Mouse (Mus musculus) thymus, postnatal 36 days (tissue): ENCODE measurements around the gene Kitl.

ENCODE experiments used
- DNase-seq, 2 experiments: peaks; one replicate each; pipeline ENCODE4 v3.0.0; 2022; ENCODE audit warnings: mixed read lengths in 2 of 2

Kitl gene

DNA sequence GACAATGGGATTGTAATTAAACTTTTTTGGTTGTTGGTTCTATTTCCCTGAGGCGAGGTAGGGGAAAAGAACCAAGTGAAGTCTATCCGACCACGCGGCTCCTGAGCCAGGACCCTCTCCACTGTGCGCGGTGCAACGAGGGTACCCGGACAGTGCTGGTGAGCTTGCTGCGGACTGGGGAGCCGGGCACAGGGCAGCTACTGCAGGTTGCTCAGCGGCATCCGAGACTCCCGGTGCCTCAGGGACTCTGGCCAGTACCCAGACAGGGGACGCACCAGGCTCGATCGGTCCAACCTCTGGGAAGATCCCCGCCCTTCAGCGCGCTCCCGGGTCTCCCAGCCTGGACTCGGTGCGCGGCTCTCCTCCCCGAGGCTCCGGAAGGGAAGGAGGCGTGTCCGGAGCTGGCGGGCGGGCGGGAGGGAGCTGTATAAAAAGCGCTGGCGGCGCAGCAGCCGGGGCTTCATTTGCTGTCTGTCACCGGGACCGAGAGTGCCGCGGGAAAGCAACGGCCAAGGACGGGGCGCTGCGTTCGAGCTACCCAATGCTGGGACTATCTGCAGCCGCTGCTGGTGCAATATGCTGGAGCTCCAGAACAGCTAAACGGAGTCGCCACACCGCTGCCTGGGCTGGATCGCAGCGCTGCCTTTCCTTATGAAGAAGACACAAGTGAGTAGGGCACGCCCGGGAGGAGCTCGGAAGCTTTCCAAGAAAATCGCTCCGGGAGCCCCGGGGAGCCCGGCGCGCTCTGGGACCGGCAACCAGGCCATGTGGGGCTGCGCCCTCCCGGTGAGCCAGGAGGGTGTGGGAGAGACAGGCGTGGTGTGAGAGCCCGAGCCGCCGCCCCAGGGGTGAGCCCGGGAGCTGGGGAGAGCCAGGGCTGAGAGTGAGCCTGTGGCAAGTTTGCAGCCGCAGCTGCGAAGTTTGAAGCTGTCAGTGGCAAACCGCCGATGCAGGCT, at the start of gene Kitl:
Kitl (plus strand) TSS at position 261 of the 956 bp plus-strand sequence.
- DNase-seq, result peak in 1 of 2 experiments; percentile 6

DNA sequence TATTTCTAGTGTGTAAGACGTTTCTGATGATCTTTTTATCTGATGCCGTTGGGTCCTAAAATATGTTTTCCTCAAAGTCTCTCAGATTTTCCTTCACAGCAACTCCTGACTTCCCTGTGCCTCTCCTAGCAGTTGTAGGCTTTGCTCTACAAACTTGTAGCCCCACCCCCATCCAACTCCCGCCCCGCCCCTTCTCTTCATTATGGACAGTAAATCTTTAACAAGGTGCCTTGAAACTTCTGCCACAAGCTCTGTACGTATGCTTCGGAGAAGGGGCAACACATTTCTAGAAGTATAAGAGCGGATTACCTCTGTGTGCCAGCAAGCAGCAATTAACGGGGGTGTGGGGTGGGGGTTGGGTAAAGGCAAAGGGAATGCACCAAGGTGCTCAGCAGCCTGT, 42.6 kb upstream of the Kitl start:
- DNase-seq, result no peak

DNA sequence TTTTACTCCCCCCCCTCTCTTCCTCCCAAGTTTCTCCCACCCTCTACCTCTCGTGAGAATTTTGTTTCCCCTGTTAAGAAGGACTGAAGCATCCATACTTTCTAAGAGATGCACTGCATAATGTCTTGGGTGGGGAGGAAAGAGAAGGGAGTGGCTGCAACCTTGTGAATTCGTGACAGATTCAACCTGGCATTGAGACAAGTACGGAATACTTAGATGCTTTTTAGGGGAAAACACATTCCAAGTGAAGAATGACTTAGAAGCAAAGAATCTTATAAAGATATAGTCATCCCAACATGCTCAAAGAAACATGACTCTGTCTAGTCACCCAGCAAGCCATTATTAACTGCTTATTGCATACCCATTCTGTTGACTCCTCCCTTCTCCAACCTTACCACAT, 35.3 kb upstream of the Kitl start:
- no peak for DNase-seq

DNA sequence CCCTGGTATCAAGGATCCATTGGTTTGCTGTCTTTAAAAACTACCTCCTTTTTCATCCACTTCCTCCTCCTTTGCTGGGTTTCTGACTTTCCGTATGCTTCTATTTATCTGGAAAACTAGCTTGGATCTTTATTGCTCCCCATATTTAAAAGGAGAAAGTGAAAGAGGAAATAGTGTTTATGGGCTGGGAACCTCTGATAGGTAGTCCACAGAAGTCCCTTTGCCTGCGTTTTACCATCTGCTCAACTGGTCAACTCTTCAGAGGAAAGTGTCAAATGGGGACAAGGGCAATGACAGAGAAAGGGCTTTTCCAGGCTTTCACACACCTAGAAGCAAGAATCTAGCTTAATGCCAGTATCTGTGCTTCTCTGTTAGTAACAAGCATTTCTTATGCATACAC, 34.5 kb upstream of the Kitl start:
- no peak for DNase-seq

DNA sequence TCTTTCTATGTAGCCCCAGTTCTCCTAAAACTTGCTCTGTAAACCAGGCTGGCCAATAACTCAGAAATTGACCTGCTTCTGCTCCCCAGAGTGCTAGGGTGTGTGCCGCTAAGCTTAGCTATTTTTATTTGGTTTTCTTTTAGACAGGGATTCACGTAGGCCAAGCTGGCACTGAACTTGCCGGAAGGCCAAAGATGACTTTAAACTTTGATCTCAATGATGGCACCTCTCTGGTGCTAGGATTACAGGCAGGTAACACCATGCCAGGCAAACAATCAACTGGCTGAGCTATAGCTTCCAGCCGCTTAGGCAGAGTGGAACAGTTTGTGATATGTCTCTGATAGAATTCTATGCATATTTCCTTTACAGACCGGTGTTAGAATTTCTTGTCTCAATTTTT, 33.5 kb upstream of the Kitl start:
- no peak for DNase-seq

DNA sequence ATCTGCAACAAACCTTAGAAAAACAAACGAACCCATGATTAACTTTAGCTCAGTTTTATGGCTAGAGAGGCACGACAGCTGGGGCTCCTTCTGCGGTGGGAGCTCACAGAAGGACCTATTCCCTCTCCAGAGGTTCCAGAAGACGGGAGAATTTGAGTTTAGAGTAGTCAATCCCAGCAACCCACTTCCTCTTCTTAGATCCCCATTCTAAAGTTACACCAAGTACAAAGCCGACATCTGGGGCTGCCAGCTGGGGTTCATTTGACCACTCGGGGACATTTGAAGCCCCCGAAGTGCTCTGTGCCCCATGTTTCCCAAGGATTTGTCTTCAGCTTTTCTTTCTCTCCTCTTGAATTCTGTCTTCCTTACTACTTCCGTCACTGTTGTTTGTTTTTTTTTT, 28.7 kb upstream of the Kitl start:
- no peak for DNase-seq

DNA sequence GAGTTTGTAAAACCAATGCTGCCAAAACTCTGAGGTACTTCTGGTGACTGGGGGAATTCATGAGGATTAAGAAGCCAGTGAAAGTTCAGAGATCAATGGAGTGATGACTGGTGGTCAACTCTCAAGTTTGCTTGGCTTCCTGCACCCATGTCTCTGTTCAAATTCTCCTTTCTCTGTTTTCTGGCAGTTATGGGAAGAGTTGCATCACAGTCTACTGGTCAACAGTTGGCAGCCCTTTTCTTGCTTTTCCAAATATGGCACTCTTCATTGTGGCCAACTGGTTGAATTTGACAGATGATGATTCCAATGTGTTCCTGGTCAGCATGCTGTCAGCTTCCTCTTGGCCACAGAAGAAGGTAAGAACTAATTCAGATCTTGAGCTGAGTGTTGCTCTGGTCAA, 25.7 kb upstream of the Kitl start:
- no peak for DNase-seq

DNA sequence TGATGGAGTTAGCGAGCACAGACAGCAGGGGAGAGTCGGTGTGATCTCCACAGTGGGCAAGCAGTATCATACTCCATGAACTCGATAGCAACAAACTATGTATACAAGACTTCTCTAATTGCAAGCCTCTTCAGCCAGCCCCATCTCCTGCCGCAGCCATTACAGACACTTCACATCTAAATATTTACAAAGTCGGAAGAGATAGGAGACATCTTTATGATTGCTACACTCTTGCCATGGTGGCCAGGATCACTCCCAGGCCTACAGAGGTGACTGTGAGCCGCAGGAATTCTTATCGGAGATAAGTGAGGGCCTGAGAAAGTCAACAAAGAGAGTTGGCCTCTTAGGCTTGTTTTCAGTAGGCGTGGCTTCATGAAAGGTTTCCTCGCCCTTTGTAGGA, 23.3 kb upstream of the Kitl start:
- DNase-seq, result no peak

DNA sequence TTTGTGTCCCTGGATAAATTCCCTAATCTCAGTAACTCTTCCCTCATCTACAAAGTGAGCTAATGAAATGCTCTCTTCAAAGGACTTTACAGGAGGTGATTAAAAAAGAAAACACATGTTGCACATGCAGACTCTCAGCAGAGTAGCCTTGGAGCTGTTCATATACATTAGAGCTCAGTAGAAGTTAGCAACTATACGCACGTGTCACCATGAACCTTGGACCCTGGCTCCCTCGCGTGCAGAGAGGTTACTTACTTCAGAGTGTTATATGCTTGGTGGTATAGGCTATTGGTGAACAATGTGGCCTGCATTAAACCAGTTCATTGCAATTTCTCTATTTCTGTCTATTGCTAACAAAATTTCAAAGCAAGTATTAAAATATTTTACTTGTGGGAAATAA, 14.0 kb upstream of the Kitl start:
- no peak for DNase-seq

DNA sequence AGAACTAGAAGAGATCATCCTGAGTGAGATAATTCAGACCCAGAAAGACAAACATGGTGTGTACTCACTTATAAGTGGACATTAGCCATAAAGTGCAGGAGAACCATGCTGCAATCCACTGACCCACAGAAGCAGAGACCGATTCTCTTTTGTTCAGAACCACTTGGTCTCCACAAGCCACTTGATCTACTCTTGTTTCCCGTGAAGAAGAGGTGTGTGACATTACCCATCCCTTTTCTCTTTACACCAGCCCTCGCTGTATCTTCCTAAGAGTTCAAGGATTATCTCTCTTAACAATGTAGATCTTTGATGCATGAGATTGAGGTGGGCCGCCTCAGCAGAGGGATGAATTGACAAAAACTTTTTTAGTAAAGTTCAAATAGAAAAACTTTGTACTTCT, 11.6 kb upstream of the Kitl start:
- DNase-seq, result no peak

DNA sequence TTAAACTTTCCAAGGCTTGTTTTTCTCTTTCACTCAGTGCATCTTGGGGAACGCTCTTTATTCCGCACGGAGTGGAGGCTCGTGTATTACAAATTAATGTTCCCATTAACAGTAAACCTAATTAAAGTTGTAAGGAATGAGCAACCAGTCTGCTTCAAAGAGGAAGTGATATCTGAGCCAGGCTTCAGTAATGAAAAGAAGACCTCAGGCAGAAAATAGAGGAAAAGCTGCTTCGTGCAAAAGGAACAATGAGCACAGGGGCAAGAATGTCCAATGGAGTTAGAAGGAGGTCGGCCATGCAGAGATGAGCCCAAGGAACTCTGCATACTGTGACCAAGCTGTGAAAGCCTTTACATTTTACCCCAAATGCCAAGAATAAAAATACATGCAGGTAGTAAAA, 5.7 kb upstream of the Kitl start:
- no peak for DNase-seq

DNA sequence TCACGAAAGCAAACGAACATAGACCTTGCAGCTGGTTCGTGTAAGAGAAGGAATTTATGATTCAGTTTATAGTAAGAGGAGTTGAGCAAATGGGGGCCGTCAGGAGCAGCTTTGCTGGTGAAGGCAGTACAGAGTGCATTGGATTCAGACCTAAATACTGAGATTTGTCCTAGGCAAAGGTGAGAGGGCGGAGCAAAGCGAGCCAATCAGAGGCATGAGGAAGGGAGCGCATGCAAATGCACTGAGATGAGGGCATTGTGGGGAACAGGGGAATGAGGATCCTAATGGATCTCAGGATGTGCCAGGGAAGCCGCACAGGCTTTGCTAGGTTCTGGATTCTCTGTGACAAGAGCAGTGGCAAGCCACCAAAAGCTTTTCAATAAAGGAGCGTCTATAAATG, 5.1 kb upstream of the Kitl start:
- no peak for DNase-seq

DNA sequence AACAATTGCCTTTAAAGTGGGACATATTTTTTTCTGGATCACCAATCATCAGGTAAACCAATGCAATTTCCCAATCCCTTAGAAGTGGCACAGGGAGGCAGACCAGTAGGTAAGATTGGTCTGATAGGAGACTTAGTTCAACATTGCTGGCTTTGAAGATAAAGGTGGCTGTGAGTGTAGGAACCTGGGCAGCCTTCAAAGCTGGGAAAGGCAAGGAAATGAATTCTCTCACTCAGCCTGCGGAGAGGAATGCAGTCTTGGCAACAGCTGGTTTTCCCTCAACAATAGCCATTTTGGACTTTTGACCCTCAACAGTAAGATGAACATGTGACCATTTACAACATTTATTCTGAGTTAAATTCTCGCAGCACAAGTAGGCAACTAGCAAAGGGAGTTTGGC, 1.3 kb upstream of the Kitl start:
- DNase-seq, result no peak

DNA sequence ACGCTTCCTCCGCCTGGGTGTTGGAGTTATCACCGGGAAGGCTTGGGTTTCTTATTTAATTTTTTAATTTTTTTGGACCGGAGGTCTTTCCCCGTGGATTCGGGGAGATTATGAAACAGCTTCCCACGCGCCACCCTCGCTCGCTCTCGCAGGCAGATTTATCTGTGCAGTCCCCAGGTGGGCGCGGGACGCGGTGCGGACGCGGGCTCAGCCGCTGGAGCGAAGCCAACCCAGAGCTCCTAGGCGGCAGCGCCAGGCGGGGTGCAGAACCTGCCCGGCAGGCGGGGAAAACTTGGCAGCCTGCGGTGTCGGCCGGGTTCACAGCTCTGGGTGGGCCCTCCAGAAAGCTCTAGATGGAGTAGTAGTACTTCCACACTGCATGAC, 888 bp downstream of the Kitl start:
- DNase-seq, result peak in 1 of 2 experiments; percentile 2

DNA sequence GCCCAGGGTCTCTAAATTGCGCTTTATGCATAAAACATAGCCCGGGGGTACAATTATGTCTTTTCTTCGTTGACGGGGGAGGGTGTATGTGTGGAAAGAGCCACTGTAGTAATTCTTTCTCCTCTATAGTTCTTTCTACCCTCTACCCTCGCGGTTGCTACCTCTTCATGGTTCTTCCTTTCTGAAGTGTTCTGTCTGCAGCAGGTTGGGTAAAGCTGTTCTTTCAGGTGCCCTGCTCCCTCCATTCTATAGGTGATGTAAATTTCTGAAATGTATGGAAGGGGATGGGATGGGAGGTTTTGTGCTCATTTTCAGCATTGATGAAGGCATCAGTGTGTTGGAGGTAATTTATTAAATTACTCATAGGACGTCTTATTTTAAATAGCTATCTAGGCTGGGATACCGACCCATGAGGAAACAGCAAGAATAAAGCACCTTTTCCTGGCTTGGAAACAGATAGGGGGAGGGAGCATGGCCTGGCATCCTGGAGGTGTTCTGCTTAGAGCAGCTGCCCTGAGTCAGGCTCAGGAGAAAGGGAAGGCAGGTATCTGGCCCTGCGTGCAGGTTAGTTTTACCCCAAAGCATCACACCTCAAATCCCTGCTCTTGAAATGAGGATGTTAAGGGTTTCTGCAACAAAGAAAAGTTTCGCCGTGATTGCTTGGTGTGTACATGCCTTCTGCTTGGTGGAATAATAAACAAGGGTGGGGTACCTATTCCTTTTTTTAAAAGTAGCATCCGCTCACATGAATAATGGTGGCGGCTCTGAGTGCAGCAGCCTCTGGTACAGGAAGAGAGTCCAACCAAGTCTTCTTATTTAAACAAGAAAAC, 1.7 kb downstream of the Kitl start:
- no peak for DNase-seq

DNA sequence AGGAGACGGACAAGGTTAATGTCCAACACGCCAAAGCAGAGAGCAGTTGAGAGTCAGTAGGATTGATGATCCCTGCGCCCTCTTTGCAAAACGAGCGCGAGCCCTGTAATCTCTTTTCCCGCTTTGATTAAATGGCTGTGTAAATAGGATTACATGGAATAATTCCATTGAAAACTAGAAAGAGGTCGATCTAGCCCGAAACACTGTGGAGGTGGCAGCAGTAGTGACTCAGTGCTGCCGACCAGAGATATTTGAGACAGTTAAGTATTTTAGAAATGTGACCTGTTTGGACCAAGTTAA, 2.3 kb downstream of the Kitl start:
- no peak for DNase-seq

DNA sequence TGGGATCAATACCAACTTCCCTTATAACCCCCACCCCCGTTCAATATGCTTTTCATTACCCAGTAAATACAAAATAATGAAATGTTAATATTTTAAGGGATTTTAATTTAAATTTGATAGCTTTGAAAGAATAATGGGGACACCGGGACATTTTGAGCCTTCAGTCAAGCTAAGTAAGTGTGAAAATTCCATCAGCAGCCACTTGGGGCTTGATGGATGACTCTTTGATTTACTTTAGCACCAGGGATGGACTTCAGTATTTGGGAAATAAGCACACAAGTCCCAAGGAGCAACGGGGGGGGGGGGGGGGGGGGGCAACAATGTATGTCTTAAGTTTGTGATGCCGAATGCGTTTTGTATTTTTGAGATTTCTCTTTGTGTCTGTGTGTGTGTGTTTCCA, 3.1 kb downstream of the Kitl start:
- DNase-seq, result no peak

DNA sequence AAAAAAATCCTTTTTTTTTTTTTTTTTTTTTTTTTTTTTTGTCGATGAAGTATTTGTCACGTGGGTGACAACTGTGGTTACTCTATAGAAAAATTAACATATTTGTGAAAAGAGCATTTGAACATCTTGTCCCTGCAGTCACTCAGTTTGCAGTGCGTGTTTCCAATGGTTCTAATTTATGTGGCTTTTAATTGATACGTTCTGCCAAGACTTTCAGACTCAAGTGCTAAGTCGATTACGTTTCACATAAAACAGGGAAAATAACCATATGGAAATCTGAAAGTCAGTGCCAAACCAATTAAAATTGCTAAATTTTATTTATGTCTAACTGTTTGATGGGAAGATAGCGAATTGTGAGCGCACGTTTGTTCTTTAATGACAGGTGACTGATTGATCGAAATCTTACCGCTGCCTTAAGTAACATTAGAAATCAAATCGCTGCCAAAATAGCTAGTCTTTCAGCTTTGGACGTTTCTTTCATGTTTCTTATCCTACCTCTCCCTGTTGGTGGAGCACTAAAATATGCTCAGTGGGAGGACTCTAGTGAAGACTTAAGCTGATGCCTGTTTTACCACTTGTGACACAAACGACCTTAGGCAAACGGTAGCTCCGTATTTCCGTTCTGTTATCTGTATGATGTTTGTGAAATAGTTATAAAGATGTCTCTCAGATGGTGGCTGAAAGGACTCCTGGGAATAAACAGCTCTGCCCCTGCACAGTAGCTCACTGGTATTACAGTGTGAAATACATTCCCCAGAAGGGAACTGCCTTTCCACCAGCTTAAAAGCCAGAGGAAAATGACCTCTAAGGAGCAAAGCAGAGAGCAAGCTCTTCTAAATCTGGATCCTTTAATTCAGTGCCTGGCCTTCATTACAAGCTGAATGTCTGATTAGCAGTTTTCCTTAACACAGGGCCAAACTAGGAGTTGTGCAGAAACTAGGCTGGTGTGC, 4.1 kb downstream of the Kitl start:
- DNase-seq, result no peak

DNA sequence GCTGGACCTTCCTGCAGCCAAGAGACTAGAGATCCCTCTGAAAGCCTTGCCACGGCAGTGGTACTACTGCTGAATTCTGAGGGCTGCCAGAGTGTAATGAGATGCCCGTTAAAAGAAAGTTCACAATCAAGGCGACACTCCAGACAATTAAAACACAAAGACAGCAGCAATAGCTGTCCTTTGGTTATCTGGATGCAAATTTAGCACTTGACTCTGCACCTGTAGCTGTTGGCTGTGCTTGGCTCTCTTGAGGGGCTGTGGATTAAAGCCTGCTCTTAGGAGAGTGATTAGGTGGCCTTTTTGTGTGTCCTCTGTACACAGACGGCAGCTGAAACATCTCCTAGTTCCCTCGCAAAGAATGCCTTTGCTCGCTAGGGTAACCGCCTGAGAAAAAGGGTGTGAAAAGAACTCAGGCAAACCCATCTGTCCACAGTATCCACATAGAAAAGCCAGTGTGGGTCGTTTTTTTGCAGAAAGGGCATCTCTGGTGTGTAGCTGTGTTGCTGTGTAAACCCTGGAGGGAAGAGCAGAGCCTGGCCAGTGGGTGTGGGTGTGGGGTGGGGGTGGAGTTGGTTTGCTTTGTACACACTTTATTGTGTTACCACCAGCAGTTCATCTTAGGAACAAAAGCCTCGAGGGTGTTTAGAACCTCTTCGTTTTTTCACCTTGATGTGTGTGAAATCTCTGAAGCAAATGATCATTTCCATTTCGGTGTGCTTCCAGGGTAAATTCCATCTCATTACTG, 6.8 kb downstream of the Kitl start:
- DNase-seq, result no peak

DNA sequence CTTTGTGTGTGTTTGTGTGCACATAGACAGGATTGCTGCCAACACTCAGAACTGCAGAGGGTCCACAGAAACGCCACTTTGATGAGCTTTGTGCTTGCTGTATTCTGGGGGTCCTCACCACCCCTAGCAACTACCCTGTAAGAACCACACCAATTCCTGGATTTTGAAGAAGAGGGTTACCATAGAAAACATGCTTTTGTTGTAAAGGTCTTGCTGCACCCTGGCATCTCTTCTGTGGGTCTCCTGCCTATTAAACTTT, 7.3 kb downstream of the Kitl start:
- DNase-seq, result no peak

DNA sequence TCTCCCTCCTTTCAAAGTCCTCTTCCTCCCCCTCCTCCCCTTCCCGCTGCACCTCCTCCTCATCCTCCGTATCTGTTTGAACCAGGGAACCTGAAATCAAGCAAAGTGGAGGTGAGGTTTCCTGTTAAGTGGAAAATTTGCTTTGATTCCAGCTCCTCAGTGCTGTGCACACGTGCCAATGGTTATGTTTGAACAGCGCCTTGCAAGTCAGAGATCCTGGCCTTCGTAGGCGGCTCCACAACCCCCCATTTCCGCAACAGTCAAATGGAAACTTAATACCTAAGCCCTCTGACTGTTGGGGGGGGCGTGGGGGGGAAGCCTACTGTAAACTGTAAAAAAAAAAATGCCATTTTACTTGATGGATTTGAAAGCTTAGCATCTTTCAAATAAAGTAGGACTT, 10.2 kb downstream of the Kitl start:
- no peak for DNase-seq

DNA sequence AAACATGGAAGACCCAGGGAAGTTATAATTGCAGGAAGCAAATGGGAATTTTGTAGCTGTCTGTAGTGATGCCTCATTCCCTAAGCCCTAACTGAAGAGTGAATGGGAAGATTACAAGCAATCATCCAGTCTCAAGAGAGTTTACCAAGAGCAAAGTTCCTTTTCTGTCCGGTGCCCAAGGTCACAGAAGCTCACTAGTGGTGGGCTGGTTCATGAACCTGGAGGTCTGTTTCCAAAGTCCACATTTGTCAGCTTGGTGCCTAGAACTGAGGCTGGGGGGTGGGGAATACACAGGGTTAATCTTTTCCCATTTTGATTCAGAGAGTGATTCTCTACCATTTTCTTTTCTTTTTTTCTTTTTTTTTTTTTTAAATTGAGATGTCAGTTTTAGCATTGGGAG, 11.3 kb downstream of the Kitl start:
- DNase-seq, result no peak

DNA sequence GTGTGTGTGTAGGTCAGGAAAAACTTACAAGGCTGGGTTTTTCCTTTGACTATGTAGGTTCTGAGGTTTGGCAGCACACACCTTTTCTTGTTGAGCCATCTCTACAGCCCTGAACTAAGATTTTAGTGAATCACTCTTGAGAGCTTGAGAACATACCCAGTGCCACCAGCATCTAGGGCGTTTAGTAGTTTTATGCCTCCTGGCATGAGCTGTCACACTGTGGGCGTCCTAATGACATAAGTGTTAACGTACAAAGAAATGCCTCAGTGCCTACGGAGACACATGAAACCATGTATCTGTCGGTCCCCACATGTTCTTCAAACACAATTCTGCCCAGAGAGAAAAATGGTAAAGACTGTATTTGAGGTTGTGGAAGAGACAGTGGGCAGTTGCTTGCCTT, 15.0 kb downstream of the Kitl start:
- no peak for DNase-seq
